Mouse (Mus musculus): ENCODE results near the gene Tctn3. TPM values are rescaled to one million over a fixed set of nuclear protein-coding genes. Genes with fewer than 3 reads are reported as not detected.

Tctn3 gene
- total and polyA plus RNA-seq, 2 experiments from 2014 or later = 15.9 to 28.7 TPM

GRCm38 (mm10) chr19:40595831-40596230, 16.2 kb downstream of the Tctn3 start:
- H3K9me3 ChIP-seq (ENCODE audit: low read length) = no peaks in the 10 kb centered on the region
- H3K36me3 ChIP-seq (ENCODE audit: insufficient read depth, low read length) = peaks cover 8% of the 10 kb centered on the region
- H3K27me3 ChIP-seq (ENCODE audit: insufficient read depth, low read length) = no peaks in the 10 kb centered on the region
- no peak overlapping the region for H3K4me2 ChIP-seq (ENCODE audit: low read depth, low read length, poor library complexity, severe bottlenecking)
- H3K4me1 ChIP-seq (ENCODE audit: insufficient read depth, low read length) = no peaks in the 10 kb centered on the region
- no peak overlapping the region for H3K9ac ChIP-seq (replicated peaks; ENCODE audit: low read length, poor library complexity, severe bottlenecking)
- 84% methylated on average over 8 of the region's 8 CpGs for WGBS
- H3K4me3 ChIP-seq (ENCODE audit: low read depth, low read length) = no peak overlapping the region
- no peak overlapping the region for H3K27ac ChIP-seq (ENCODE audit: low read depth, low read length)
- no peak for TF ChIP-seq CTCF (IDR thresholded peaks at IDR 0.05)
- ATAC-seq (ENCODE audit: low FRiP score) (no peak), DNase-seq (ENCODE audit: low spot score) (no peak)

GRCm38 (mm10) chr19:40595231-40595630, 16.8 kb downstream of the Tctn3 start:
- Histone ChIP-seq H3K27me3 (ENCODE audit: insufficient read depth, low read length) (no peaks in the 10 kb centered on the region), H3K4me3 (ENCODE audit: low read depth, low read length) (no peak overlapping the region), H3K4me2 (ENCODE audit: low read depth, low read length, poor library complexity, severe bottlenecking) (no peak overlapping the region), H3K27ac (ENCODE audit: low read depth, low read length) (no peak overlapping the region), H3K9ac (replicated peaks; ENCODE audit: low read length, poor library complexity, severe bottlenecking) (no peak overlapping the region), H3K4me1 (ENCODE audit: insufficient read depth, low read length) (no peaks in the 10 kb centered on the region), H3K9me3 (ENCODE audit: low read length) (no peaks in the 10 kb centered on the region), H3K36me3 (ENCODE audit: insufficient read depth, low read length) (peaks cover 8% of the 10 kb centered on the region)
- ATAC-seq (ENCODE audit: low FRiP score) (no peak), DNase-seq (ENCODE audit: low spot score) (no peak)
- 90% methylated on average over 3 of the region's 3 CpGs for WGBS
- no peak for TF ChIP-seq CTCF (IDR thresholded peaks at IDR 0.05)

GRCm38 (mm10) chr19:40589530-40589880, 22.5 kb downstream of the Tctn3 start:
- DNase-seq (ENCODE audit: low spot score) (no peak), ATAC-seq (ENCODE audit: low FRiP score) (no peak)
- Histone ChIP-seq H3K4me2 (ENCODE audit: low read depth, low read length, poor library complexity, severe bottlenecking) (peak overlapping the region; percentile 75), H3K9me3 (ENCODE audit: low read length) (no peaks in the 10 kb centered on the region), H3K27ac (ENCODE audit: low read depth, low read length) (peak overlapping the region; percentile 59; the same call in 1 of the 2 replicates), H3K36me3 (ENCODE audit: insufficient read depth, low read length) (no peaks in the 10 kb centered on the region; the same call in 1 of the 2 replicates), H3K27me3 (ENCODE audit: insufficient read depth, low read length) (no peaks in the 10 kb centered on the region), H3K9ac (replicated peaks; ENCODE audit: low read length, poor library complexity, severe bottlenecking) (no peak overlapping the region), H3K4me1 (ENCODE audit: insufficient read depth, low read length) (peaks cover 6% of the 10 kb centered on the region), H3K4me3 (ENCODE audit: low read depth, low read length) (peak overlapping the region; percentile 45)
- no peak for TF ChIP-seq CTCF (IDR thresholded peaks at IDR 0.05)
- WGBS = under 1% methylated on average over 10 of the region's 10 CpGs

GRCm38 (mm10) chr19:40588847-40589529, 23.0 kb downstream of the Tctn3 start:
- TF ChIP-seq CTCF (IDR thresholded peaks at IDR 0.05) = peak; percentile 87
- DNase-seq (ENCODE audit: low spot score) (peak; percentile 93), ATAC-seq (ENCODE audit: low FRiP score) (peak; percentile 66)
- WGBS = 0% methylated on average over 18 of the region's 18 CpGs
- H3K4me1 ChIP-seq (ENCODE audit: insufficient read depth, low read length) = peaks cover 6% of the 10 kb centered on the region
- H3K4me2 ChIP-seq (ENCODE audit: low read depth, low read length, poor library complexity, severe bottlenecking) = peak overlapping the region; percentile 75
- H3K36me3 ChIP-seq (ENCODE audit: insufficient read depth, low read length) = no peaks in the 10 kb centered on the region; the same call in 1 of the 2 replicates
- H3K9ac ChIP-seq (replicated peaks; ENCODE audit: low read length, poor library complexity, severe bottlenecking) = 0 out of 2 replicates have a peak overlapping the region, but pooled peaks have one; percentile 68
- peak overlapping the region; percentile 45 for H3K4me3 ChIP-seq (ENCODE audit: low read depth, low read length)
- no peaks in the 10 kb centered on the region for H3K9me3 ChIP-seq (ENCODE audit: low read length)
- H3K27me3 ChIP-seq (ENCODE audit: insufficient read depth, low read length) = no peaks in the 10 kb centered on the region
- H3K27ac ChIP-seq (ENCODE audit: low read depth, low read length) = peak overlapping the region; percentile 59

GRCm38 (mm10) chr19:40588293-40588654, 23.8 kb downstream of the Tctn3 start, which contains the start of gene Aldh18a1:
TSS of gene Aldh18a1 (minus strand) at chr19:40588463.
- TF ChIP-seq CTCF (IDR thresholded peaks at IDR 0.05) = peak; percentile 22

GRCm38 (mm10) chr19:40587491-40588292, 24.3 kb downstream of the Tctn3 start:
- Histone ChIP-seq H3K27ac (ENCODE audit: low read depth, low read length) (peak overlapping the region; percentile 38), H3K9ac (replicated peaks; ENCODE audit: low read length, poor library complexity, severe bottlenecking) (peak overlapping the region; percentile 68), H3K4me1 (ENCODE audit: insufficient read depth, low read length) (peaks cover 6% of the 10 kb centered on the region), H3K4me2 (ENCODE audit: low read depth, low read length, poor library complexity, severe bottlenecking) (peak overlapping the region; percentile 75), H3K27me3 (ENCODE audit: insufficient read depth, low read length) (no peaks in the 10 kb centered on the region), H3K9me3 (ENCODE audit: low read length) (no peaks in the 10 kb centered on the region), H3K4me3 (ENCODE audit: low read depth, low read length) (peak overlapping the region; percentile 45), H3K36me3 (ENCODE audit: insufficient read depth, low read length) (no peaks in the 10 kb centered on the region)
- TF ChIP-seq CTCF (IDR thresholded peaks at IDR 0.05) = no peak
- WGBS = 4% methylated on average over 29 of the region's 30 CpGs
- DNase-seq (ENCODE audit: low spot score) (peak; percentile 28), ATAC-seq (ENCODE audit: low FRiP score) (peak; percentile 71)

More at GRCm38 (mm10) chr19:40588293-40588654, 23.8 kb downstream of the Tctn3 start, which contains the start of gene Aldh18a1:
- WGBS = under 1% methylated on average over 31 of the region's 34 CpGs
- ATAC-seq (ENCODE audit: low FRiP score) (peak; percentile 97), DNase-seq (ENCODE audit: low spot score) (peak; percentile 97)
- H3K27ac ChIP-seq (ENCODE audit: low read depth, low read length) = peak within 1 kb of the TSS; percentile 59
- H3K36me3 ChIP-seq (ENCODE audit: insufficient read depth, low read length) = no peaks in the 10 kb centered on the region
- H3K4me1 ChIP-seq (ENCODE audit: insufficient read depth, low read length) = peaks cover 6% of the 10 kb centered on the region
- H3K9ac ChIP-seq (replicated peaks; ENCODE audit: low read length, poor library complexity, severe bottlenecking) = peak within 1 kb of the TSS; percentile 68
- H3K4me2 ChIP-seq (ENCODE audit: low read depth, low read length, poor library complexity, severe bottlenecking) = peak within 1 kb of the TSS; percentile 75
- H3K4me3 ChIP-seq (ENCODE audit: low read depth, low read length) = peak within 1 kb of the TSS; percentile 45
- H3K9me3 ChIP-seq (ENCODE audit: low read length) = no peaks in the 10 kb centered on the region
- H3K27me3 ChIP-seq (ENCODE audit: insufficient read depth, low read length) = no peaks in the 10 kb centered on the region

Data from midbrain, postnatal 0 days (tissue).